Mouse (Mus musculus) spleen, postnatal 4 days (tissue): ENCODE data around the gene Adk.

Experiments
- DNase-seq, 2 experiments: peaks; one replicate each; pipeline ENCODE4 v3.0.0; 2022; ENCODE audit warnings: low spot score in 2 of 2

Gene Adk

DNA sequence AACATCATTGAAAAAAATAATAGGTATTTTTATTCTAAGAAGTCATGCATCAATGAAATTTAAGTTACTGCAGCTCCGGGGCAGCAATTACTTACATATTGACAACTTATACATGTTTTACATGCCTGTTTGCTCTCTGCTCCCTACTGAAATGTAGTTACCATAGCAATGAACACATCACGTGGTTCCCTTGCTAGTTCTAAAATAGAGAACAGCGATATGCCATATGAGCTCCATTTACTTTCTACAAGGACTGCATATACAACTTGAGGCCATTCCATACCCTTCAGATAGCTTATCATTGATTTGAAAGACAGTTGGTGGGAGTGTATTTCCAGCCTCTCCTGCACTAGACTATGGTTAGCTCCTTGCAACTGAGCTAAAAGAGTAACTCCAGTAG, 290.6 kb downstream of the Adk start:
- DNase-seq = no peak

DNA sequence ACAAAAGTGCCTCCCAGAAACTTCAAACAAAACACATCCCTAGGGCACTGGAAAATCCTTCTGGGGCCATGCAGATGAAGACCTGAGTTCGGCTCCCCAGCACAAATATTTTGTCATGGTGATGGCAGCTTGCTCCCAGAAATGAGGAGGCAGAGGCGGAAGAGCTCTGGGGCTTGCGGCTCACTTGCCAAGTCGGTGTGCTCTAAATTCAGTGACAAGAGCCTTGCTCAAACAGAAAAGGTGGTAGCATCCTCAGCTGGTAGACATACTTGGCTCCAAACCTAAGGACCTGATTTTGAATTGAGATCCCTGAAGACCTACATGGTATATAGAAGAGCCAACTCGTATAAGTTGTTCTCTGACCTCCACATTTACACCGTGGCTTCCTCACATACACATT, 292.5 kb downstream of the Adk start:
- DNase-seq = no peak

DNA sequence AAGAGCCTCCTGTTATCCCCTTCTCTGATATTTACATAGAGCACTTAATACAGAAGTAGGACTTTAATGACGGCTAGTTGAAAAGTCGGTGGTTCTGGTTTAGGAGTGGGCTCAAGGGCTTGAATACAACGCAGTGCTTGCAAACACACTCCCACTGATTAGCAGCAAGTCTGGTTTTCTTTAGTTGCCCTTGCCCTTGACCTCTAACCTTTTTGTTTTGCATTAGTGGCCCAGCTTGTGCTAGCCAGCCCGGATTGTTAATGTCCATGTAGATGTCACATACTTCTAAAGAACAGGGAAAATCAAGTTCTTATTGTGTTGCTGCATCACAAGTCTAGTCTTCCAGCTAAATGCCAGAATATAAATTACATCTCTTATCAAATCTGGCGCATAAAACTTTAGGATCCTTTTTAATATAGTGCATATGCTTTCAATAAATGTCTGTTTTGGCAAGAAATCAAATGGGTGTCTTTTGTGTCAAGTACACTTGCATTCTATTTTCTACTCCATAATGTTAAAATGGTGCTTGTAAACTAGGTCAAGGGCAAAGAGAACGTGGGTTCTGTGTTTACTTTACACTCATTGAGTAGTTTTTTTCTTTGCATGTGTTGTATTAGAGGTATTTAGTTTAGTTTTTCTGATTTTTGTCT, 296.4 kb downstream of the Adk start:
- DNase-seq = no peak

DNA sequence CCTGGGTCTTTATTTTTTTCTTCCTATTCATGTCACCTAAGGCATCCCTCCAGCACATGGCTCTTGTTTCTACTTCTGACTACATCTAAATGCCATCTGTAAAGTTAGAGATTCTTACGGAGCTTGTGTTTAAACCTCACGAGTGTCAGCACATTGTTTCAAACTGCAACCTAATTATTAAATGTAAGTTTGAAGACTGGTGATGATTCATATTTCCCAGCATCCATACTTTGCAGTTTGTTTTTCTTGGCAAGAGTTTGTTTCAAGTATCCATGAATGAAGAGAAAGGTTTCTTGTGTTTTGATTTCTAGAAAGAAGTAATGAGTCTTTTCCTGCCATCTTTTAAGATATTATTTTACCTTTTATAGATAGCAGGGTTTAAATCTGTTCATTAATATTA, 299.3 kb downstream of the Adk start:
- no peak for DNase-seq

DNA sequence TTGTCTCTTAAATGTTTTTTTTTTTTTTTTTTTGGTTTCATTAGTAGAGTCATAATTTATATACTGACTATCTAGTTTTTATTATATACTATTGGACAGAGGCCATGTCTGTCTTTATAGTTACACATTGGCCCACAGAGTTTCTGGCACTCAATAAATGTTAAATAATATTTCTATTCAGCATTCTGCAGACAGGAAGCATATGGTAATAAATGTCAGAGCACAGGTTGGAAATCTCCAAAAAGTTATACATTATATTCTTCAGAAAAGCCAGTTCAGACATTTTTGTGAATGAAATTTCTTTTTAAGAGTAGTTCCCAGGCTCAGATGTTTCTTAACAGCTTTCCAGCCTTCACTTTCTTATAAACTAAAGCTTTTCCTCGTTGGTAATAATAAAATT, 303.9 kb downstream of the Adk start:
- DNase-seq = no peak

DNA sequence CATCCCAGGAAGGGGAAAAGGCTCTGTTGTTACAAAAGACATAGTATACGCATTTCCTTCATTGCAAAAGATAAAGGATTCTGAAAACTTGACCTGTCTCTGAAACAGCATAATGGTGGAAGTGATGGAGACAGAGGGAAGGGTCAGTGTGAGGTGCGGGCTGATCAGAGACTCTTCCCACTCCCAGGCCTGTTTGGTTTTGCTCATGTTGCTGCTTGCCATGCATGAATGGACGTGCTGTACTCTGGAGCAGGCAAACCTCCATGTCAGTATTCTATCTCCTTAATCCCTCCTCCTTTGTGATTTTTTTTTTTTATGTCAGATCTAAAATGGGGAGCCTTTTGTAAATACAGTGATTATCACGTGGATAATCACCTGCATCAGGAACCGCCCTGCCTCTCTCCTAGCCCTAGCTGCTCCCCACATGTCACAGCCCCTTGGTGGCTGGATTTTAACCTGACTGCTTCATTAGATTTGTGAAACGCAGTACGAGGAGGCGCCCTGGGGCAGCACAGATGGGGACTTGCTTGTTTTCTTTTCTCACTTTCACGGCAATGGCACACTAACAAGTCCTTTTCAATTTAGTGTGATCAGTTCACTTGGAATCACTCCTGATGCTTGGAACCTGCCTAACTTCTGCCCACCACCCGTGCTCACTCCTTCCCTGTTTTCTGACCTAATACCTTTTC, 307.0 kb downstream of the Adk start:
- no peak for DNase-seq

DNA sequence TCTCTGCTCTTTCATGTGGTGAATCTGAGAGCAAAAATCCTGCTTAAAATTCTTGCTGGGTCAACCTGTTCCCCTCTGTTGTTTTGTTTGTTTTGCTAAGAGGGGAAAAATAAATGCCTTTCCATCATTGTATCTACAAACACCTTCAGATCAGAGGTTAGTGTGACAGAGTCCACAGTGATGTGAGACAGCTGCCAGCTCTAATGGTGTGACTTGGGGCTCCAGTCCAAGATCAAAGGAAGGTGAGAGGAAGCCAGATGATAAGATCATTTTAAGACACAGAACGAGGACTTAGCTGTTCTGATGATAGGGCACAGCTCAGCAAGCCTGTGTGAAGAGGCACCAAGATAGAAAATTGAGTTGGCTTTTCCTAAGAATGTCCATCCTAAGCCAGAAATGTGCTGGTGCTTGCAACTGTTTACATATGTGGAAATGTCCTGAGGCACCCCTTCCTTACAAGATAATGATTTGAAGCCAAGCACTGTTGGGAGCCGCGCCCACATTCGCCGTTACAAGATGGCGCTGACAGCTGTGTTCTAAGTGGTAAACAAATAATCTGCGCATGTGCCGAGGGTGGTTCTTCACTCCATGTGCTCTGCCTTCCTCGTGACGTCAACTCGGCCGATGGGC, 307.6 kb downstream of the Adk start:
- no peak for DNase-seq

DNA sequence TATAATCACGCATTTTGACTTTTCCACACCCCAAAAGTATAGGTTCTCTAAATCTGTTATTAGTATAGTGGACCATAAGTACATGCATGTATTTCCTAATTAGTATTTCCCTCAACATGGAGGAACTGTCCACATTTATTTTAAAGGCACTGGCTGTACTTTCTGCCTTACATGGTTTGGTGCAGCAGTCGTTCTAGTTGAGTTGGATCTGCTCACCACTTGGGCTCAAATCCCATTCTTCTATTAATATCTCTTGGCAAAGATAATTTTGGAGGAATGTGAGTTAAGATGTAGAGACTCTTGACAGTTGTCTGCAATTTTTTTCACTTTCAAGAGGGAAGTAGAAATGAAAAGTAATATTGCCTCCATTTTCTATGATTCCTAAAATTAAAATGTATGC, 314.7 kb downstream of the Adk start:
- no peak for DNase-seq

DNA sequence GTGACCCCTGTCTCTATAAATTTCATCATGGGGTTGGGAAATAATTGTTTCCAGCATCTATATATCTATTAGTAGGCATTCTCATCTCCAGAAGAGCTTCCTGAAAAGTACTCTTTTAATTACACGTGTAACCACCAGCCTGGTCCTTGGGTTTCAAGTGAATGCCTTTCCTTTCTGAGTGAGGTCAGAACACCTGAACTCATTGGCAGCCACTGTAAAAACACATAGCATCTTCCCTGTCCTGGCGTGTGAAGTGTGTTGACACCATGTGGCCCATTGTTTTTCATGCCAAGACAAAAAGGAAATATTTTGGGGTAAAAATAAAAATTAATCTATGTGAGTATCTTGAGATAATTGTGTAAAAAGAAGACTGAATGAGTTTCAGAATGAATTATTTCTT, 316.2 kb downstream of the Adk start:
- DNase-seq = no peak

DNA sequence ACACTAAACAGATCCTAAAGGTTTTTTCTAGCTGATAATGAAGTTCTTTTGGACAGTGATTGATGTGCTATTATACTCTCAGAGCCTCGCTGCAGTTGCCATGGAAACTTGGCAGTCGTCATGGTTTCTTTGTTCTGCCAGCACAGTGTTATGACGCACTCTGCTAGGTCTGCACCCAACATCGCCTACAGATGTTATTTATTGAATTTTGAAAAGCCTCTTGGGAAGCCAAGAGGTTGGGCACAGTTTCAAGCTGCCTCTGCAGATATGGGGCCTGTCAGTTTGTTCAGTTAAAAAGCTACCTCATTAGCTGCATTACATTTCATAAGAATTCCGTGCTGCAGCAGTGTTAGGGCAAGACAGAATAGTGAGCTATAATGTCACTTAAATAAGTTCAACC, 316.8 kb downstream of the Adk start:
- DNase-seq = peak in 1 of 2 experiments; percentile 17

DNA sequence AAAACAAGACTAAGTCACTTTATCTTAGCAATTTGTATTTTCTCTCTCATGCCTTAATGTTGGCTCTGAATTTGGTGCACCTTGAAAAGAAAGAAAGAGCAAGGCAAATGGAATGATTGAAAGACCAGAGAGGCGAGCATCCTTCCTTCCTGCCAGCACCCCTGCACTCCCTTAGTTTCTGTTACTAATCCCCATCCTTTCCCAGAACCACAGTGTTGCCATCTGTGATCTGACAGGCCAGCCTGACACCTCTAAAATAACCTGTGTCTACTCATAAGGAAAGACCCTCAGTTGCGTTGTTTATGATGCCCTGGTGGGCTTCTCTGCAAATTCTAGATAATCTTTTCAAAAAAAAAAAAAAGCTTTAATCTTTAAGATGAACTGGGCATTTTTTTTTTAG, 319.6 kb downstream of the Adk start:
- no peak for DNase-seq

DNA sequence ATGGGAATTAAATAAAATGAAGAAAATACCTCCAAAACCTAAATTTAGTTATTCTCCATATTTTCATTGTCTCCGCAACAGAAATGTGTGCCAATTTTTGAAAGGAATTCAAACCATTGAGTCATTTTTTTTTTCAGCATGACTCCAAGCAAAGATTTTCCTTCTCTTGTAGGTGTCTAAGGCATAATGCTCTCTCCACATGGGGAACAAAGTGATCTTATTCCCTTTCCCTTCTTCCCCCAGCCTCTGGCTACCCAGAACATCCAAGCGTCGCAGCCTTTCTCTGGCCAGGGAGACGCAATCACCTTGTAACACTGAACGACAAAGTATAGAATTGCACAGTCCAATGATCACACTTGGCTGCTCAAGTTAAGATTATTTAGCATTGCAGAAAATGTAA, 320.3 kb downstream of the Adk start:
- DNase-seq = no peak

DNA sequence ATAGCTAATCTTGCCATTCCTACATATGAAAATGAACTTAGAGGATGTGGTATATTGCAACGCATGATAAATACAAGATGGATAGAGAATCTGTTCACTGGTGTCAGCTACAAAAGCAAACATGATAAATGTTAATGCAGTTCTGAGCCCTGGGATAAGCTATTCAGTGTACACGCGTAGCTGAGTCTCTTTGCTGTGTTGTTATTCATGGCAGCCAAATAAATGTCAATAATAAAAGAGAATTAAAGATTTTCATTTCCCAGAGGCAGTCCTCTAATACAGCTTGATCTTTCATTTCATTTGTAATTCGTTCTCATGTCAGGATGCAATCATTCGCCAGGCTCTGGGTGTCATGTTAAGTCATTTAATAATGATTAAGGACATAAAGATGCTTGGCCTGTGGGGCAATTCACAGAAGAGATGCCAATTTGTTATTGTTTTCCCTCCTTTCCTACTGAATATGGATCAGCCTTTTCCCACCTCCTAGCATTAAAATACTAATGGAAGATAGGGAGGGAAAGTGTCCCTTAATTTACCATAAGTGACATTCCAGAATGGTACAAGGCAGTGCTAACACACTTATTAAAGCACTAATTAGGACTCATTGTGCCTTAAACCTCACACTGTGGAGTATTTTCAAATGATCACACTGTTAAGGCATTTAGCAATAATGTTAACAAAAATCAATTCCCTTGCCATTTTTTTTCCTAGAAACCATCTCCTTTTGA, 331.5 kb downstream of the Adk start:
- no peak for DNase-seq

DNA sequence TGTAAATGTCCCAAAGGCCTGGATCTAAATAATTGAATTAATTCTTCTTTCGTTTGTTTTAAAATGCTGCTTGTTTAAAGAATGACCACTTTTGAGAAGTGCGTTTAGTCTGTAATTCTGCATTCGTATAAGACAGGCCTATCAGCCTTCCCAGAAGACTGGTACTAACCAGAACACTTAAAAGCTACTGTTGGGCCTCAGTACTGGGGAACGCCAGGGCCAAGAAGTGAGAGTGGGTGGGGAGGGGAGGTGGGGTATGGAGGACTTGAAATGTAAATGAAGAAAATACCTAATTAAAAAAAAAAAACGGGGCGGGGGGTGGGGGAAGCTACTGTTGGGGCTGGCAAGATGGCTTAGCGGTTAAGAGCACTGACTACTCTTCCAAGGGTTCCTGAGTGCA, 347.1 kb downstream of the Adk start:
- no peak for DNase-seq

DNA sequence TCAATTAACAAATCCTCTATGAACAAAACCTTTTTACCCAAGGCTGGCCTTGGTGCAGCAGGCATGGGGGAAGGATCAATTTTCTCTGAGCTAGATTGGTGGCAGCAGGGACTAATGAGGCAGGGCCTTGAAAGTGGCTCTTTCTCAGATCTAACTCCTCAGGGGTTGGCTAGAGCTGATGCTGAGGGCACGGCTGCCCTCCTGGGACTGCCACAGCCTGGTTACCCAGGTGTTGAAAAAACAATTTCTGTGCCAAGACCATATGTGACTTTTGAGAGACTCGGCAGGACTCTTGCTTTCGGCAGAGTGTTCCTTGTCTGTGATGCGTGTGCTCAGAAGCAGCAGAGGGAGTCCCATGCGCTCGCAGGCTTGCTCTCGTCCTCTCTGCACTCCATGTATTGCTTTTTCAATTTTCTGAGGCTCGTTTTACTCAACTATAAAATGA, 349.8 kb downstream of the Adk start:
- DNase-seq = no peak

DNA sequence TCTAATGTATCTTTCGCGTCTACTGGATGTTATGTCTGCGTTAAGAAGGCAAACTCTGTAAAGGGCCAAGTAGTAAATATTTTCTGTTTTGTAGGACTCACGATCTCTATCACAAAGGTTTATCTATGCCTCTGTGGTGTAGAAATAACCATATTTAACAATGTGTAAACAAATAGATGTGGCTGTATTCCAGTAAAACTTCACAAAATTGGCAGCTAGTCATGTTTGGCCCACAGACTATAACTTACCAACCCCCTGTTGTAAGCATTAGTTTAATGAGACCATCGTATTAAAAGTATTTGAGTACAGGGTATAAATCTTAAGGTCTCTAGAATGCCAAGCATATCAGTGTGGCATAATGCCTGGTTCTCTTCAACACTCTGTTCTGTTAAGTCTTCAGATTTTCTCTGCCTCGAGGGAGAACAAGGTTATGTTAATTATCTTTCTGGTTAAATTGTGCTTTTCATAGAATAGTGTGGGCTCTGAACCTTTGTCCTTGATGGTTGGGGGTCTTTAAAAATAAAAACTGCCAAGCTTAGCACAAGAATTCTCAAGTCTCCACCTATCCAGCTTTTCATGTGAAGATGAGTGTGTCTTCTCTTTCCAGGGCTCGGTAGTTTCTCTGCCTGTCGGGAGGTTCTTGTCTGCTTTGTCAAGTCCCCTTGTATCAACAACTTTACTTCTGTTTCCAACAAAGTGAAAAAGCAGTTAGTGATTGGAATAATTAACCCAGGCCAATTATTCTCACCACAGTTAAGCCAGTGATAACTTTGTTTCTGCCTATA, 350.4 kb downstream of the Adk start:
- DNase-seq = no peak

DNA sequence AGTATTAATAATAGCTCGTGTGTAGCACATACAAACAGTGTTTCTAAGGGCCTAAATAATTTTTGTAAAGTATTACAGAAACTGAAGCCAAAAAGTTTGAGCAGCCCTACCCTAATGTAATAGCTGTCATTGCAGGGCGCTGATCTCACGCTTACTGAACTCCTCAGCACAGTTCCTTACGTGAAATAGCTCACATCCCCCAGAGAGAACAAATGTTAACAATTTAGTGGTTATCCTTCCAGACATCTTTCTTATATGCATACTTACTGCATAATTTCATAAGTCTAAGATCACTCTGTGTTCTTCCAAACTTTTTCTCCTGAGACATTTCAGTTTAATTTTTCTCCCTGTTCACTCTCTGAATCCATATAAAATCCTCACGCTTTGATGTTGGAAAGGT, 354.6 kb downstream of the Adk start:
- no peak for DNase-seq

DNA sequence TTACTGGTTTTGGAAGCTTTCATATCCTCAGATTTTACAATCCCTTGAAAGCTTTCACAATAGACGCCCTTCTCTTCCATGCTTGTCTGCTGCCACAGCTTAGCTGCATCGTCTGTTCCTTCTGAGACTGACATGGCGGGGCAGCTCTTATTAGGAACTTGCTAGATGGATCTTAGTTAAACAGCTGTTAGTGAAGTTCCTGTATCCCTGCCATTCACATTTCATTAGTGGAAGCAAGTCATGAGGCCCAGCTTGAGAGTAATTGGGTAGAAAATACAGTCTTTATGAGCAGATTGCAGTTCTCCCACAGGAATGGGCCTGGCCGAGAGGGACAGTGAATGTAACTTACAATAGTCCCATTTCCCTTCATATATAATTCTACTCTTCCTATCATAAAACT, 356.5 kb downstream of the Adk start:
- DNase-seq = no peak

DNA sequence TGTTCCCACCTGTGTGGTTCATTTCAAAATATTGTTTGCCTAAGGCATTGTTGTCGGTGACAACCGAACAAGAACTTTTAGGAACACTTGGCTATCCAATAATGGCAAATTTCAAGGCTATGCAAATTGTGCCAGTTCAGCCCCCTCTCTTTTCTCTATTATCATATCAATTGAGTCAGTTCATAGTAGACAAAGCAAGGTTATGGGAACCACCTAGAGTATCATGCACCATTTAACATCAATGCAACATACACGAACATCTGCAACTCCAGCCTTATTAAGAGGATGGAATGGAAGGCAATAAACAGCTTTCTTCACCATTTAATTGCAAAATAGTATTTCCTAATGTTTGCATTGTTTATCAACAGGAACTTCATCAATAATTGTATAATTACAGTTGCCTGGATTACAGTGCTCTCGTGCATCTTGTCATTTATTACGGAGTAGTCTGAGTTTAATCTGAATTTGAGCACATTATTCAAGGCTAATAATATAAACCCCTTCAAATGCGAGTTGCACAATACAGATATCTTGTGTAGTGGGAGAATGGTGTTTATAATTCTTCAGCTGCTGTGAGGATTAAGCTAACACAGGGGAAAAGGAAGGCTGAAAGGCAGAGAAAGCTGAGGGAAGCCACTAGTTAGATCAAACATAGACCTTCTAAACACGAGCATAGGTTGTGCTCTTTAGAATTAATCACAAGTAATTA, 358.5 kb downstream of the Adk start:
- DNase-seq = no peak

DNA sequence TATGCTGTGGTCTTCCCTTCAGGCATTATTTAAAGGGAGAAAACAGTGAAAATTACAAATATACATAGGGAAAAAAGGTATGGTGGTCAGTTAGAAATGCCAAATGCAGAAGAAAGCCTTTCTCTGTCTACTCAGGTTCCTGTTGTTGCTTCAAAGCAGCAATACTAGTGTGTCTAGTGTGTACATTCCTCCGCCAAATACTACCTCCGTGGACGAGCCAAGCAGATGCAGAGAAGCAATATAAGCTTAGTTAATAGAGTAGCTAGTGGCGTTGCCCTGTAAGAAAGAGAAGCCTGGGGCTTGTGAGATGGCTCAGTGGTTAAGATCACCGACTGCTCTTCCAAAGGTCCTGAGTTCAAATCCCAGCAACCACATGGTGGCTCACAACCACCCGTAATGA, 359.1 kb downstream of the Adk start:
- no peak for DNase-seq

DNA sequence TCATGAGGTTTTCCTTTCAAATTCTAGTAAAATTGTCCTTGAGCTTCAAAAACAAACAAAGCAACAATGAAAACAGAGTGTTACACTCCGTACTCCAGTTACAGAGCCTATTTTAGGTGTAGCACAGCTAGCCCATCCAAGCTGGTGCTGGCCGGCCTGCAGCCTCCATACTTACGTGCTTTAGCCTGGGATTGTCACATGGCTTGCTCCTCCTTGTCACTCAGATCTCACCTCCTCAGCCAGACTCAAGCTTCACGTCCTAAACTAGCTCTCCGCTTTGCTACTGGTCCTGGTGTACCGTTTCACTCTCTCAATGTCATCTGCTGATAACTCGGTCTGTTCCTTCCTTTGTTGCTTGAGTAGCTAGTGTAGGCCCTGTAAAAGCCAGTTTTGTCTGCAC, 366.0 kb downstream of the Adk start:
- DNase-seq = no peak
